Mouse (Mus musculus) liver, embryonic 16.5 days (tissue): ENCODE data around the gene Rassf7. TPM values are rescaled to one million over a fixed set of nuclear protein-coding genes. Genes with fewer than 3 reads are reported as not detected.

Experiments used
- ATAC-seq: fragments of 200-750 bp; cut with Nextera tagmentation; 2 replicates; pipeline ENCODE4 v1.8.0; 2017; ENCODE audit warnings: low read depth, mild to moderate bottlenecking, moderate number of reproducible peaks, moderate library complexity
- H3K27ac ChIP-seq: fragments of 300-500 bp; sonication (generic); 2 replicates; pipeline ENCODE4 v1.5.1; 2014; ENCODE audit warnings: mild to moderate bottlenecking, low read length
- H3K27me3 ChIP-seq: fragments of 300-500 bp; sonication (generic); 2 replicates; pipeline ENCODE4 v1.6.1; 2014; ENCODE audit warnings: low read depth, low read length, mixed read lengths; ENCODE audit not compliant: control insufficient read depth, insufficient read depth
- H3K36me3 ChIP-seq: fragments of 300-500 bp; sonication (generic); 2 replicates; pipeline ENCODE4 v1.6.1; 2014; ENCODE audit warnings: mild to moderate bottlenecking; ENCODE audit not compliant: control insufficient read depth, insufficient read depth
- H3K4me1 ChIP-seq: fragments of 300-500 bp; sonication (generic); 2 replicates; pipeline ENCODE4 v1.6.1; 2014; ENCODE audit warnings: low read depth, low read length, mixed read lengths; ENCODE audit not compliant: control insufficient read depth
- H3K4me2 ChIP-seq: fragments of 300-500 bp; sonication (generic); 2 replicates; pipeline ENCODE4 v1.6.1; 2014; ENCODE audit warnings: low read depth, low read length, mixed read lengths
- H3K4me3 ChIP-seq: fragments of 300-500 bp; sonication (generic); 2 replicates; pipeline ENCODE4 v1.5.1; 2014; ENCODE audit warnings: low read depth, mild to moderate bottlenecking, low read length
- H3K9ac ChIP-seq: fragments of 300-500 bp; sonication (generic); 2 replicates; pipeline ENCODE4 v1.6.1; 2014; ENCODE audit warnings: low read depth, low read length
- H3K9me3 ChIP-seq: fragments of 300-500 bp; sonication (generic); replicated peaks from 2 replicates; pipeline ENCODE4 v1.6.1; 2016; ENCODE audit warnings: low read length; ENCODE audit not compliant: control insufficient read depth
- WGBS: fragments of 180-500 bp; shearing (Covaris S2); extraction: QIAGEN DNeasy Blood & Tissue Kit; methylation state at CpG from one replicate; pipeline ENCODE4 v1.1.7; 2014; ENCODE audit not compliant: insufficient replicate concordance; 5-methylcytosine and 5-hydroxymethylcytosine counted together
- polyA plus RNA-seq: library from polyadenylated mRNA; unstranded; fragments of >200 nt; fragmentation: Nextera tagmentation; extraction: Ambion mirVana; gene quantifications from 2 replicates; pipeline ENCODE4 v1.2.1, GENCODE M21; 2015

Gene Rassf7
- polyA plus RNA-seq, 1 experiment from 2014 or later: 26.4 TPM

DNA sequence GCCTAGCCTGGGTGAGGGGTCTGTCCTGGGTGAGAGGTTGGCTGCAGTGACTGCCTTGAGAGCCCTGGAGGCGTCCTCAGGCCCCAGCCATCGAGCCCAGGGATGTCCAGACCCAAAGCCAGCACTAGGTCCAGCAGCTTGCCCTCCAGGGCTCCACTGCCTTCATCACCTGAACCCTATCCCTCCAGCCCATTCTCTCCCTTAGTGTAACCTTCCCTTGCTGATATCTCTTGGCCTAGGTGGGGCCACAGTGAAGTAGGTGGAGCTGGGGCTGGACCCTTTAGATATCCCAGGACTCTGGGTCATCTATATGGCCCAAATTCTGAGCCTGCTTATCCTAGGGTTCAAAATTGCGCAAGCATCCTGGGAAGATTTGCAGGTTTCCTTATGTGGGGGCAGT is 6.1 kb upstream of the Rassf7 start:
- ATAC-seq: peak; percentile 95
- H3K4me1 ChIP-seq: peaks cover 68% of the 10 kb centered on the region
- H3K27ac ChIP-seq: peak overlapping the region; percentile 87
- H3K9me3 ChIP-seq: no peaks in the 10 kb centered on the region
- 50% methylated on average over 3 of the region's 3 CpGs for WGBS
- peak overlapping the region; percentile 59 for H3K9ac ChIP-seq
- peak overlapping the region; percentile 20 for H3K4me3 ChIP-seq
- H3K4me2 ChIP-seq: peak overlapping the region; percentile 66
- H3K27me3 ChIP-seq: no peaks in the 10 kb centered on the region
- no peaks in the 10 kb centered on the region for H3K36me3 ChIP-seq

- peaks cover 69% of the 10 kb centered on the region for H3K4me1 ChIP-seq
- 77% methylated on average over 12 of the region's 12 CpGs for WGBS
These were observed 5.5 kb upstream of the Rassf7 start for GRCm38 (mm10) chr7:141210137-141210536.

GRCm38 (mm10) chr7:141210606-141211131 is 5.0 kb upstream of the Rassf7 start:
- WGBS: 83% methylated on average over 14 of the region's 14 CpGs

More at GRCm38 (mm10) chr7:141210137-141210536, 5.5 kb upstream of the Rassf7 start:
- H3K9me3 ChIP-seq: no peaks in the 10 kb centered on the region
- ATAC-seq: no peak
- no peak overlapping the region; the same call in 1 of the 2 replicates for H3K4me3 ChIP-seq
- peak overlapping the region; percentile 33 for H3K9ac ChIP-seq
- peak overlapping the region; percentile 66 for H3K4me2 ChIP-seq
- H3K27me3 ChIP-seq: no peaks in the 10 kb centered on the region
- peak overlapping the region; percentile 87 for H3K27ac ChIP-seq
- no peaks in the 10 kb centered on the region for H3K36me3 ChIP-seq

DNA sequence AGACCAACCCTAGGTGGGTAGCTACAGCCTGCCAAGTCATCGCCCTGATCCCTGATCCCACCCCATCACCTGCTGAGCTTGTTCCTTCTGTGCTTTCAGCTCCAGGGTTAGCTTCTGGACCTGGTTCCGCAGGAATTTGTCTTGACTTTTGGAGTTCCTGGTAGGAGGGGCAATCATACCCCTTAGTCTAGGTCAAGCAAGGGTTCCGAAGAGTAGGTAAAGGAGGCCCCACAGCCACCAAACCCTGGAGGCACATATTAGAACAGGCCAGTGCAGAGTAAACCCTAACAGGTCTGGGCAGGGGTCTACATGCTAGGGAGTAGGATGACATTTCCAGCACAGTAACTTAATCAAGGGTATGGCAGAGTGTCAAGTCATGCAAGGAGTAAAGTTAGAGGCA is 2.5 kb upstream of the Rassf7 start:
- Histone ChIP-seq H3K27ac (no peak overlapping the region), H3K9ac (no peak overlapping the region), H3K9me3 (no peaks in the 10 kb centered on the region), H3K36me3 (peaks cover 2% of the 10 kb centered on the region; the same call in 1 of the 2 replicates), H3K4me3 (no peak overlapping the region), H3K4me1 (peaks cover 73% of the 10 kb centered on the region), H3K4me2 (no peak overlapping the region), H3K27me3 (no peaks in the 10 kb centered on the region)
- WGBS: 85% methylated on average over 3 of the region's 3 CpGs
- ATAC-seq: no peak

More at GRCm38 (mm10) chr7:141210606-141211131, 5.0 kb upstream of the Rassf7 start:
- no peak for ATAC-seq
- Histone ChIP-seq H3K27me3 (no peaks in the 10 kb centered on the region), H3K9ac (no peak overlapping the region; the same call in 1 of the 2 replicates), H3K27ac (peak overlapping the region; percentile 87), H3K4me2 (no peak overlapping the region), H3K4me1 (peaks cover 72% of the 10 kb centered on the region), H3K4me3 (no peak overlapping the region), H3K36me3 (no peaks in the 10 kb centered on the region), H3K9me3 (no peaks in the 10 kb centered on the region)

DNA sequence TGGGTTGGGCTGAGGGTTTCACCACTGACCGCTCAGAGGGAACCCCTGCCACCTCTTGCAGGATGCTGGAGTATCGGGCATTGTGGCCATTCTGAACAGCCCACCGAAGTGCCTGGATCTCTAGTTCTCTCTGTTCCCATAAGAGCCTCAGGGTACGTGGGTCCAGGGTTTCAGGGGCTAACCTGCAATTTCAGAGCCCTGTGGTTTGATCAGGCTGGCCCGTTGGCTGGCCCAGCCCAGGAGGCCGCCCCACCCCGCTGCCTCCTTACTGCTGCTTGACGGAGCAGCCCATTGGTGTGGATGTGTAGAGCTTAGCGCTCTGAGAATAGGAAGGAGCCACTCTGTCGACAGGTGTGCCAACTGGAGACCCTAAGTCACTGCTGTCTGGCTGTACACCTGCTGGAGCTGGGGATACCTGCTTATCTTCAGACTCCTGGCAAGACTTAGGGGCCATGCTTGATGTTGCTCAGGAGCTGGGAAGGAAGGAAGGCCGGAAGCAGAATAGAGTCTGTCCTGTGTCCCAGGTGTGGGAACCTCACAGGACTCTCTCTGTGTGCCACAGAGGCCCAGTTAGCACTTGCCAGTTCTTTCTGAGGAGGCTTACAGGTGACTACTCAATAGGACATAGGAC is 1.9 kb upstream of the Rassf7 start, which contains the start of gene Lmntd2:
Gene Lmntd2 (minus strand): TSS at position 476 of the 631 bp plus-strand sequence.
- Histone ChIP-seq H3K27ac (peak within 1 kb of the TSS; percentile 94), H3K36me3 (peaks cover 2% of the 10 kb centered on the region; the same call in 1 of the 2 replicates), H3K27me3 (no peaks in the 10 kb centered on the region), H3K4me1 (peaks cover 75% of the 10 kb centered on the region), H3K9me3 (no peaks in the 10 kb centered on the region), H3K4me3 (peak within 1 kb of the TSS; percentile 80), H3K4me2 (peak within 1 kb of the TSS; percentile 100), H3K9ac (peak within 1 kb of the TSS; percentile 67)
- 83% methylated on average over 11 of the region's 11 CpGs for WGBS
- ATAC-seq: no peak

- Histone ChIP-seq H3K4me3 (no peak overlapping the region), H3K4me2 (no peak overlapping the region), H3K27ac (peak overlapping the region; percentile 94; the same call in 1 of the 2 replicates), H3K9ac (no peak overlapping the region), H3K27me3 (no peaks in the 10 kb centered on the region), H3K9me3 (no peaks in the 10 kb centered on the region), H3K4me1 (peaks cover 74% of the 10 kb centered on the region), H3K36me3 (peaks cover 2% of the 10 kb centered on the region; the same call in 1 of the 2 replicates)
- 64% methylated on average over 3 of the region's 3 CpGs for WGBS
- ATAC-seq: no peak
These were observed 1.4 kb upstream of the Rassf7 start for GRCm38 (mm10) chr7:141214310-141214709.

DNA sequence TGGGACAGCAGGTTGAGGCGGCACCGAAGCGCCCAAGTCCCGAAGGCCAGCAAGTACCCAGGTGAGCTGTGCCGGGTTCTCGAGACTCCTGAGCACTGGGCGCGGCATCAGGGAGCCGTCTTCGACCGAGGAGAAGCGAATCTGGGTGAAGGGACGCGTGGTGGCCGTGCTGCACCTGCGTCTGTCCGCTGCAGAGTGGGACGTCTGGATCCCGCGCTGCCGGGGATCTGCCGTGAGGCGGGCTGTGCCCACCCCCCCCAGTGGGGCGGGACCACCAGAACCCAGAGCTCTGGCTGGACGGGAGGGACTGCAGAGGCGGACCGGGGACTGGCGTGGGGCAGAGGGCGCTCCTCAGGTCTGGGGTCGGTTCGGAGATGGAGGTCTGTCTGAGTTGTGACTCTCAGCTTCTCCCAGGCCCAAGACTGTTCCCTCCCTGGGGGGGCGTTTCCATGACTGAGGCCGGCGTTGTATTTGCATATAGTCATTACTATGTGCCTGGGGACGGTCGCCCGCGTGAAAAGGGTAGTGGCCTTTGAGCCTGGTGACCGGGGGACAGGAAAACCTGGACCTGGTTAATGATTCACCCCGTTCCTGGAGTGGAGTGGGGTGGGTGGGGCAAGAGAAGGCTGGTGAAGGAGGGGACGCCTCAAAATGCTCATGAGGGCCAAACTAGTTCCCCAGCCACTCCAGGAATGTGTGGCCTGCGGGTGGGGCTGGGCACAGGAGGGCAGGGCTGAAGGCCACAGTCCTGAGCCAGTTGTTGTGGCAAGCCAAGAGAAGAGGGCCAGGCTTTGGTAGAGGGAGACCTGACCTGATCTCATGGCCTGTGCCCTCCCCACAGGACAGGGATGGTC is 447 bp downstream of the Rassf7 start:
- Histone ChIP-seq H3K4me2 (peak overlapping the region; percentile 100), H3K27ac (peak overlapping the region; percentile 94), H3K9ac (peak overlapping the region; percentile 88), H3K36me3 (peaks cover 2% of the 10 kb centered on the region; the same call in 1 of the 2 replicates), H3K4me1 (peaks cover 73% of the 10 kb centered on the region), H3K27me3 (no peaks in the 10 kb centered on the region), H3K9me3 (no peaks in the 10 kb centered on the region), H3K4me3 (peak overlapping the region; percentile 80)
- ATAC-seq: peak; percentile 45
- 1% methylated on average over 41 of the region's 42 CpGs for WGBS

- no peaks in the 10 kb centered on the region for H3K9me3 ChIP-seq
- H3K36me3 ChIP-seq: peaks cover 2% of the 10 kb centered on the region; the same call in 1 of the 2 replicates
- H3K27me3 ChIP-seq: no peaks in the 10 kb centered on the region
- ATAC-seq: no peak
- peak overlapping the region; percentile 100 for H3K4me2 ChIP-seq
- peaks cover 76% of the 10 kb centered on the region for H3K4me1 ChIP-seq
- H3K27ac ChIP-seq: peak overlapping the region; percentile 94
- WGBS: 83% methylated on average over 11 of the region's 11 CpGs
- H3K4me3 ChIP-seq: peak overlapping the region; percentile 80
- peak overlapping the region; percentile 88 for H3K9ac ChIP-seq
These were observed 1.2 kb downstream of the Rassf7 start for GRCm38 (mm10) chr7:141216894-141217293.
